Mouse (Mus musculus) embryonic facial prominence, embryonic 14.5 days (tissue): ENCODE results near the gene Cdx2. TPM values are rescaled to one million over a fixed set of nuclear protein-coding genes. Genes with fewer than 3 reads are reported as not detected.

Experiments
- ATAC-seq: fragments of 200-750 bp; cut with Nextera tagmentation; 2 replicates; pipeline ENCODE4 v1.8.0; 2017; ENCODE audit warnings: low read depth, moderate number of reproducible peaks, moderate TSS enrichment
- DNase-seq: peaks from one replicate; pipeline ENCODE4 v3.0.0-alpha.2; 2015; ENCODE audit warnings: low spot score
- H3K27ac ChIP-seq: fragments of 300-500 bp; sonication (generic); replicated peaks from 2 replicates; pipeline ENCODE4 v1.5.1; 2014; ENCODE audit warnings: low read depth, mild to moderate bottlenecking, low read length, moderate library complexity
- H3K27me3 ChIP-seq: fragments of 300-500 bp; sonication (generic); replicated peaks from 2 replicates; pipeline ENCODE4 v1.6.1; 2014; ENCODE audit warnings: low read length; ENCODE audit not compliant: control insufficient read depth, insufficient read depth
- H3K36me3 ChIP-seq: fragments of 300-500 bp; sonication (generic); 2 replicates; pipeline ENCODE4 v1.6.1; 2014; ENCODE audit warnings: low read length, mixed read lengths; ENCODE audit not compliant: control insufficient read depth, insufficient read depth
- H3K4me1 ChIP-seq: fragments of 300-500 bp; sonication (generic); 2 replicates; pipeline ENCODE4 v1.6.1; 2014; ENCODE audit warnings: antibody characterized with exemption, low read length; ENCODE audit not compliant: control insufficient read depth, insufficient read depth
- H3K4me2 ChIP-seq: fragments of 300-500 bp; sonication (generic); 2 replicates; pipeline ENCODE4 v1.6.1; 2014; ENCODE audit warnings: low read depth, mild to moderate bottlenecking, low read length, moderate library complexity, mixed read lengths
- H3K4me3 ChIP-seq: fragments of 300-500 bp; sonication (generic); 2 replicates; pipeline ENCODE4 v1.5.1; 2014; ENCODE audit warnings: low read depth, mild to moderate bottlenecking, low read length
- H3K9ac ChIP-seq: fragments of 300-500 bp; sonication (generic); 2 replicates; pipeline ENCODE4 v1.6.1; 2014; ENCODE audit warnings: low read depth, mild to moderate bottlenecking, low read length, moderate library complexity, mixed read lengths
- H3K9me3 ChIP-seq: fragments of 300-500 bp; sonication (generic); 2 replicates; pipeline ENCODE4 v1.6.1; 2016; ENCODE audit warnings: low read length; ENCODE audit not compliant: control insufficient read depth
- WGBS: fragments of 180-500 bp; shearing (Covaris S2); extraction: QIAGEN DNeasy Blood & Tissue Kit; methylation state at CpG from one replicate; pipeline ENCODE4 v1.1.7; 2014; 5-methylcytosine and 5-hydroxymethylcytosine counted together
- polyA plus RNA-seq: library from polyadenylated mRNA; unstranded; fragments of >200 nt; fragmentation: Nextera tagmentation; extraction: Ambion mirVana; gene quantifications from 2 replicates; pipeline ENCODE4 v1.2.1, GENCODE M21; 2014

Cdx2 gene
- not detected in 2 replicates for polyA plus RNA-seq

DNA sequence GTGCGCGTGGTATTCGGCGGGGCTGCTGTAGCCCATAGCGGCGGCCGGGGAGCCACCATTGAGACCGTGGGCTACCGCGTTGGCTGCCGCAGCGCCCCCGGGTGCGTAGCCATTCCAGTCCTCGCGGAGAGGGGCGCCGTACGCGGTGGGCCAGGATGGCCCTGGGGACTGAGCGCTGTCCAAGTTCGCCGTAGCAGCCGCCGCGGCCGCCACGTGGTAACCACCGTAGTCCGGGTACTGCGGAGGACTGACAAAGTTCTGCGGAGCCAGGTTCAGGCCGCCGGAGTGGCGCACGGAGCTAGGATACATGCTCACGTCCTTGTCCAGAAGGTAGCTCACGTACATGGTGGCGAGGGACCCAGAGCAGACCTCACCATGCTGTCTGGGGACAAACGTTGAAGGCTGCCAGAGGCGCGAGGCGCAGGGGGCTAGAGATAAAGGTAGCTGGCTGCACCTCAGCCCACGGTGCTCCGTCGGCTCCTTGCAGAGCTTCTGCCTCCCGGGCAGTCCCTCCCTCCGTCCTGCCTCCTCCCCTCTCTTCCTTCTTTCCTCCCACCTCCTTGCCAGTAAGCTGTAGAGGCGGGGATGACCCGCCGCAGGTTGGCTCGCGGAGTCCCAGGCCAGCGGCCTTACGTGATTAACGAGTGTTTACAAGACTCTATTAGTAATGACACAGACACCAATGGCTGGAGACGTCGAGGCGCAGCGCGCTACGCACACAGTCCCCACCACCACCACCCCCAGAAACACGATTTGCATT is at the start of gene Cdx2:
Gene Cdx2 (minus strand): TSS at position 633 of the 760 bp plus-strand sequence.
- ATAC-seq = no peak
- DNase-seq = no peak
- WGBS = under 1% methylated on average over 47 of the region's 63 CpGs

DNA sequence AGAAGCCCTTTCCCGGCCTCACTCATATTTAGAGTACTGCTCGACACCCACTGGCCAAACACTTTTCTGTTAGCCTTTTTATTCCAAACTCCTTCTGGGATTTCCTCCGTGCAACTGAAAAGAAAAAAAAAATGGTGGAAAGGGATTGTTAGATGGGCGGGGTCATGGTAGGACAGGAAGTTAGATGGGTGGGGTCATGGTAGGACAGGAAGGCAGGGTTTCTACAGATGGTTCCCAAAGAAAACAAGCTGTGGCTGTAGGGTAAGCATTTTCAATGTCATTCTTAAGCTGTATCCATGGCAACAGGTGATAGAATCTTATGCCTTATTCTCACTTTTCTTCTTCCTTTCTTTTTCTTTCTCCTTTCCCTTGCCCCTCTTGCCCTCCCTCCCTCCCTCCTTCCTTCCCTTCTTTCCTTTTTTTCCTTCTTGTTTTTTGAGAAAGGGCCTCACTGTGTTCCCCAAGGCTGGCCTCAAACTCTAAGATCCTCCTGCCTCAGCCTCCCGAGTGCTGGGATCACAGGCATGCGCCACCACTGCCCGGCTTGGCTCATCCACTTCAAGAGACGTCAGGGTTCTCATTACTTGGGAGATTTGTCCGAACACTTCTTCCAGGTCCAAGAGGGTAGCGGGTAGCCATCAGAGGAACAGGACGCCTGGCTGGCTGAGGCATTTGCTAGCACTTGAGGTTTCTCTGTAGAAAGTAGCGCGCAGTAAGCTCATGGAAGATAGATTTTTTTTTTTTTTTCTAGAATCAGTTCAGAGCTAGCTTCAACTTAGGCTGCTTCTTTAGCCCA is 49.4 kb upstream of the Cdx2 start:
- Histone ChIP-seq H3K27me3 (no peaks in the 10 kb centered on the region), H3K27ac (no peak overlapping the region), H3K4me2 (no peak overlapping the region), H3K4me3 (no peak overlapping the region), H3K9me3 (no peaks in the 10 kb centered on the region), H3K9ac (no peak overlapping the region), H3K36me3 (no peaks in the 10 kb centered on the region), H3K4me1 (no peaks in the 10 kb centered on the region)
- 92% methylated on average over 13 of the region's 13 CpGs for WGBS
- DNase-seq (no peak), ATAC-seq (no peak)

More for the DNA sequence above, at the start of gene Cdx2:
- Histone ChIP-seq H3K4me2 (peak within 1 kb of the TSS; percentile 12; the same call in 1 of the 2 replicates), H3K4me3 (peak within 1 kb of the TSS; percentile 18), H3K36me3 (no peaks in the 10 kb centered on the region), H3K4me1 (no peaks in the 10 kb centered on the region), H3K9ac (no peak within 1 kb of the TSS), H3K9me3 (no peaks in the 10 kb centered on the region), H3K27me3 (peaks cover 100% of the 10 kb centered on the region), H3K27ac (no peak within 1 kb of the TSS)

DNA sequence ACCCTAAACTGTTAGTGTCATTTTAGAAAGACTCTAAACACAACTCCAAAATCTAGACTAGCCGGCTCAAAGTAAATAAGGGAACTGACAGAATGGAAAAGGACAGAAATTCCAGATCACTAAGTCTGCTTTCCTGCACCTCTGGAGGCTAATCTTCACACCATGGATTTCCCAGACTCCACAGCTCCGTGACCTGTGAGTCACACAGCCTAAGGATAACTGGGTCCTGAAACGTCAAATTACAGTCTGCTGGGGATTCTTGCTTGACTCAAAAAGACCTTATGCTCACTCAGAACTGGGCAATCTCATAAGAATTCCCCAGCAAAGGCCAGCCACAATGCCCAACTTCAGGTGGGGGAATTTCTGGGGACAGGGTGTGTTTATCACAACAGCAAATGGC is 48.7 kb upstream of the Cdx2 start:
- H3K36me3 ChIP-seq = no peaks in the 10 kb centered on the region
- H3K27me3 ChIP-seq = no peaks in the 10 kb centered on the region
- no peak overlapping the region for H3K27ac ChIP-seq
- ATAC-seq (no peak), DNase-seq (no peak)
- H3K9ac ChIP-seq = no peak overlapping the region
- no peak overlapping the region for H3K4me2 ChIP-seq
- no peak overlapping the region for H3K4me3 ChIP-seq
- no peaks in the 10 kb centered on the region for H3K4me1 ChIP-seq
- WGBS = 55% methylated on average over 3 of the region's 3 CpGs
- no peaks in the 10 kb centered on the region for H3K9me3 ChIP-seq

DNA sequence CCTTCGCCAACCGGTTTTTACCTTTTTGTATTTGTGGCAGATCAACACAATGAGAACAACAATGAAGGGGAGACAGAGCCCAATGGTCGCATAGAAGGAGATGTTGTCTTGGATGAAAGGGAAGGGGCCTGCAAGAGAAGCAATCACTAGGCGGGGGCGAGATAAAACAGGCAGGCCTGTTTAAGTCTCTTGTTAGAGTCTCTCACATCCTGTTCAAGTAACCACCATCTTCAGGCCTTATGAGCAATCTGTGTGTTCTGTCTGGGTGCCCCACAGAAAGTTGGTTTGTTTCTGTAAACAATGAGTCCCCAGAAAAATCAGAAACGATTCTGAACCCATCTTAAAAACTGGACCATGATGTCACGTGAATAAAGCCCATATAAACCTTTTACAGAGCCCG is 47.9 kb upstream of the Cdx2 start:
- ATAC-seq (no peak), DNase-seq (no peak)
- WGBS = 80% methylated on average over 8 of the region's 8 CpGs

DNA sequence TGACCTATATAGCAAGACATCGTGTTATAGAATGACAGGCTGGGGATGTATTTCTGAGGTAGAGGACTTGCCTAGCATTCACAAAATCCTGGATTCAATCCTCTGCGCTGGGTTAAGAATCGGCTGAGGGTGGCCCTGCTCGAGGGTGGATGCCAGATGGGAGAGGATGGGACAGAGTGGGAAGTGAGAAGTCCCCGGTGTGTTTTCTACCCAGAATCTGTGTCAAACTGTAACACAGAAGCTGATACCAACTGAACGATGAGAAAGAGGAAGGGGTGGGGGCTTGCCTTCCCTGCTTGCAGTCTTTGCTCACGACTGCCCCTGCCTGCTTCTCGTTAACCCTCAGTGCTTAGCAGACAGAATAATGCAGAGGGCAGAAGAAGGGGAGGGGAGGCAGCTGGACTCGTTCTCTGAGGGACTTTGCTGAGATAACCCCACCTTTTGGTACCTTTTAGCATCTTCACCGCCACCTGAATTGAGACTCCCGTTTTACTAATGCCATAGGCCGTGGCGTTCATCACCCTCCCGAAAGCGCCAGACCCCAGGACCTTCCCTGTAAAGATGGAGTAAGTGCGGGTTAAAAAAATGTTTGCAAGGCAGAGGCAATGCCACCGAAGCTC is 47.2 kb upstream of the Cdx2 start:
- no peaks in the 10 kb centered on the region for H3K27me3 ChIP-seq
- H3K4me1 ChIP-seq = no peaks in the 10 kb centered on the region
- no peak overlapping the region for H3K27ac ChIP-seq
- DNase-seq = no peak
- H3K4me3 ChIP-seq = no peak overlapping the region
- H3K4me2 ChIP-seq = no peak overlapping the region
- no peak for ATAC-seq
- no peak overlapping the region for H3K9ac ChIP-seq
- WGBS = 55% methylated on average over 17 of the region's 17 CpGs
- no peaks in the 10 kb centered on the region for H3K36me3 ChIP-seq
- no peaks in the 10 kb centered on the region for H3K9me3 ChIP-seq

More for the DNA sequence above, 47.9 kb upstream of the Cdx2 start:
- no peak overlapping the region for H3K27ac ChIP-seq
- H3K27me3 ChIP-seq = no peaks in the 10 kb centered on the region
- H3K36me3 ChIP-seq = no peaks in the 10 kb centered on the region
- H3K9ac ChIP-seq = no peak overlapping the region
- no peak overlapping the region for H3K4me2 ChIP-seq
- H3K4me1 ChIP-seq = no peaks in the 10 kb centered on the region
- H3K4me3 ChIP-seq = no peak overlapping the region
- no peaks in the 10 kb centered on the region for H3K9me3 ChIP-seq

DNA sequence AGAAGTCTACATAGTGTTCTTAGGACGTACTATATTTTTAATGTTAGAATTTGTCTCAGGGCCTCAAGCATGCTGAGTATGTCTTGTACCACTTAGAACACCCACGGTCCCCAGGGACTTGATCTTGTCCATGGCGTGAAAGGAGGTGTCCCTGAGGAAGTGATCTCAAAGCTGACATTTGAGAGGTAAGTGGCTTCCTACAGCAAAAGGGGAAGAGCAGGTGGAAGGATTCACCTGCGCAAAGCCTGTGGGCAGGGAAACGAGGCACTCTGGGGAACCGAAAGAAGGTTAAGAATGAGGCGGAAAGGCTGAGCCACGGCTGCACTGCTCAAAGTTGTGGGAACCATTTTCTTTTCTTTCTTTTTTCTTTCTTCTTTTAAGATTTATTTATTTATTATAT is 44.9 kb upstream of the Cdx2 start:
- no peak for DNase-seq
- Histone ChIP-seq H3K4me3 (no peak overlapping the region), H3K4me1 (no peaks in the 10 kb centered on the region), H3K36me3 (no peaks in the 10 kb centered on the region), H3K9ac (no peak overlapping the region), H3K27me3 (no peaks in the 10 kb centered on the region), H3K27ac (no peak overlapping the region), H3K9me3 (no peaks in the 10 kb centered on the region), H3K4me2 (no peak overlapping the region)
- ATAC-seq = no peak
- 85% methylated on average over 8 of the region's 8 CpGs for WGBS

DNA sequence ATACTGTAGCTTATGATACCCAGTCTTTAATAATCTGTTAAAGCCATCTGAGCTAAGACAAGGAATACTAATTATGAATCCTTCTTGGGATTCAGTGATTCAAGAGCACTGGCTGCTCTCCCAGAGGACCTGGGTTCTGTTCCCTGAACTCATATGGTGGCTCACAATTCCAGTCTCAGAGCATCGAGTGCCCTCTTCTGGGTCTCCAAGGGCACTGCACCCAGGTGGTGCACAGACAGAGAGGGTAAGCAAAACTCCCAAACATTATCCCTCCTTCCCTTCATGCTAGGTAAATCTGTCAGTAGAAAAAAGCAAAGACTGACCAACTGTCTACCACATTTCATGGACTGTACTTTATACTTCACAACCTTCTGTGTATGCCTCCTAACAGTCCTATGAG is 38.9 kb upstream of the Cdx2 start:
- ATAC-seq (no peak), DNase-seq (no peak)
- Histone ChIP-seq H3K4me2 (no peak overlapping the region), H3K9ac (no peak overlapping the region), H3K9me3 (no peaks in the 10 kb centered on the region), H3K27me3 (no peaks in the 10 kb centered on the region), H3K4me1 (no peaks in the 10 kb centered on the region), H3K4me3 (no peak overlapping the region), H3K36me3 (no peaks in the 10 kb centered on the region), H3K27ac (no peak overlapping the region)
- 67% methylated on average over 1 of the region's 1 CpGs for WGBS

DNA sequence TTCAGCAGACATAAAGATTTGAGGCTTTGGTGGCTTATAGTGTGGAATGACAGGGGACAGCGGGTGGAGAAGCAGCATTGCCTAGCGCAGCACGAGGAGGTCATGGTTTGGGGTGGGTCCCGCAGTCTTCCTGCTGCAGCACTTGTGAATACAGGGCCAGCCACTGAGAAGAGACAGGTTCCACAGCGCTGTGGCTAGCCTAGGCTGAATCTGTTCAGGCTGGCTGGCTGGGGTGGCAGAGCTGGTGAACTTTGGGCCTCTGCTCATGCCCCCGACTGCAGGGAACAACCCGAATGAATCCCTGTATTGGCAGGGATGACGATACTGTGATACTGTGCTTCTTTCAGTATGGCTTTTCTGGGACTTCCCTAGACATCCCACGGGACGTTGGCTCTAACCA is 36.8 kb upstream of the Cdx2 start:
- Histone ChIP-seq H3K27ac (no peak overlapping the region), H3K27me3 (no peaks in the 10 kb centered on the region), H3K4me3 (no peak overlapping the region), H3K4me1 (no peaks in the 10 kb centered on the region), H3K9ac (no peak overlapping the region), H3K4me2 (no peak overlapping the region), H3K36me3 (no peaks in the 10 kb centered on the region), H3K9me3 (no peaks in the 10 kb centered on the region)
- DNase-seq = no peak
- 84% methylated on average over 10 of the region's 10 CpGs for WGBS
- ATAC-seq = no peak
